Mouse (Mus musculus) retina, adult 2 months (tissue): ENCODE measurements around the gene Itpr1.

Source experiments
- DNase-seq: peaks from one replicate; pipeline ENCODE4 v3.0.0-alpha.2; 2012; ENCODE audit warnings: low read depth, low spot score

Gene Itpr1

DNA sequence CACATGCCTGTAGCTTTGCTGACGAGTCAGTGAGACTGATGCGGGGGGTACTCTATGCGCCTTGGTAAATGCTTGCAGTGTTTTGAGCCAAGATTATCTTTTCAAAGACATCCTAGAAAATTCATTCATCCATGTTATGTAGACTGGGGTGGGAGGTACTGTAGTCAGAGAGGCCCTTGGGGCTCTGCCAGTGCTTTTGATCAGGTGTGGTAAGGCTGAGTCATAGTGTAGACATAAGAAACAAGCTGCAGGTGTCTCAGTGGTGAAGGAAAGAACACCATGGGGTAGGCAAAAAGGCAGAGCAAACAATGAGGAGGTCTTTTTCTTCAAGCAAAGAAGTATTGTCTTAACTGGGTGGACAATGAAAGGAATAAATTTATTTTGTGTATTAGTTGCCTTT, 294.4 kb downstream of the Itpr1 start:
- DNase-seq: no peak

DNA sequence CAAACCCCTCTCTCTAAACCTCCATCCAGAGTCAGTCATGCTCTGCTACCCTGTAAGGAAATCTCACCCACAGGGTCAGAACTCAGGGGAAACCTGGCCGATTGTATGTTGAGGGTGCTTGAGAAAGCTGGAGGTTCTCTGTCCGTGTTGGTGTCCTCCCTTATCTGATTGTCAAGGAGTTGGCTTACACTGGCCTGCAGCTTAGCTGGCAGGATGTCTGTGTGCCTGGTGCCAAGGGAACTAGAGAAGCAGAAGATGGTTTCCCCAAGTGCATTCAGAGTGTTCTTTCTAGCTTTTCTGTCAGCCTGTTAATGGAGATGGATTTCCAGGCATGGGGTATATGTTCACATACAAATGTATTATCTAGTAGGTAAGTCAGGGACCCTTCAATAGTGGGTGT, 296.4 kb downstream of the Itpr1 start:
- DNase-seq: no peak

DNA sequence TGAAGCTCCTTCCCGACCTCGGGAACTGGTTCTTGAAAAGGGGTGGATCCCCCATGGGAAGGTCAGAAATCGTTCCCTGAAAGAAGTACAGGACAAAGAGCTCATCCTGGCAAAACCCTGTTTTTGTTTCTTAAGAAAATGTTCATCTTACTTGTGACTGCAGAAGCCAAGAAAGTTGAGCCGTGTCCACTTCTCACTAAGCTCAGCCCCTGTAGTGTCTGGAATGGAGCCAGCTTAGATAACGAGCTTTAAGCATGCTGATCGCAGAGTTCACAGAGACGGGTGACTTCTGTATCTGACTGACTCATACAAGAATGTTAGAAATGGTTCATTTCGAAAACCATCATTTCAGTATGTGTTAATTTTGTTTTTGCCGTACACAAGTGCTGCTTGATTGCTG, 297.2 kb downstream of the Itpr1 start:
- no peak for DNase-seq

DNA sequence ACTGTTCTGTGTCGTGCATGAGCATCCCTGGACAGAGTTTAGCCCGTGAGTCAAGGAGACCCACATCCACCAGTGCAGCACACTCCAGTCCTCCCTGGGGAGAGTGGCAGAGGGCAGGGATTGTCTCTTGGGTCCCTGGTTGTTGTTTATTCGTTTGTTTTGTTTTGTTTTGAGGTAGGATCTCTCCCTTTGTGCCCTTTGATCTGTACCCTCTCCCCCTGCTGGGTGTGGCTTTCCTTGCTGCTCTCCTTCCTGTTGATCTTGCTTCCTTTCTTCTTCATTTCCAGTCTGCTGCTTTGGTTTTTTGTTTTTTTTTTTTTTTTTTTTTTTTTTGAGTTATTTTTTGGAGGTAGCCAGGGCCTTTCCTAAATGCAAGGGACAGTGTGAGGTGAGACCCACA, 299.2 kb downstream of the Itpr1 start:
- no peak for DNase-seq

DNA sequence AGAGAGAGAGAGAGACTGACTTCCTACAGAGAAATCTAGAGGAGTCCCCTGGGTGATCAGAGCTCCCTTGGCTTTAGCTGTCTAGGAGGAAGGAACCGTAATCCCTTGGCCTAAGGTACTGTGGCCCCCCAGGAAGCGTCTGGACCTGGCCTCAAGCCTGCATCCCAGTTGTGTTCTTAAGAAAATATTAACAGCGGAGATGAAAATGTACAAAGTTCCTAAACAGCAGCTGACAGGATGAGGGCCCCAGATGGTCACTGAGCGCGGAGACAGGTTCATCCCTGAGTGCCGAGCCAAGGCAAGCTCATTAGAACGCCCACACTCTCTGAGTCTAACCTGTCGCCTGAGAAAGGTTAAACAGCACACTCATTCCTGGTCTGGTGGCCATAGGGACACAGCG, 300.1 kb downstream of the Itpr1 start:
- DNase-seq: no peak

DNA sequence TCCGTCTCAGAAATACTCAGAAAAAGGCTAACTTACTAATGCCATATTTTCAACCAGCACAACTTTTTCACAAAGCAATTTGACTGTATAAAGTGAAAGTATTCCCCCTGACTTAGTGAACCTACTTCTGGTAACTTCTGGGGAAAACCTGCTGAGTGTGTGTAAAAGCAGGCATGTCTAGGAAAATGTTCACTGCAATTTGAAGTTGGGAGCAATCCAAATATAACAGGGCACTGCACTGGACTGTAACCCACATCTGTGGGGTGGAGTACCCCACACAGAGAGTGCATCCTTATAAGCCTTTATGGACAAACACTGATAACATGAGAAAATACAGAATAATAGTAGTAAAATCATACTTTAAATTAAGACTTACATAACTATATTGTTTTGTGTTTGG, 303.4 kb downstream of the Itpr1 start:
- no peak for DNase-seq

DNA sequence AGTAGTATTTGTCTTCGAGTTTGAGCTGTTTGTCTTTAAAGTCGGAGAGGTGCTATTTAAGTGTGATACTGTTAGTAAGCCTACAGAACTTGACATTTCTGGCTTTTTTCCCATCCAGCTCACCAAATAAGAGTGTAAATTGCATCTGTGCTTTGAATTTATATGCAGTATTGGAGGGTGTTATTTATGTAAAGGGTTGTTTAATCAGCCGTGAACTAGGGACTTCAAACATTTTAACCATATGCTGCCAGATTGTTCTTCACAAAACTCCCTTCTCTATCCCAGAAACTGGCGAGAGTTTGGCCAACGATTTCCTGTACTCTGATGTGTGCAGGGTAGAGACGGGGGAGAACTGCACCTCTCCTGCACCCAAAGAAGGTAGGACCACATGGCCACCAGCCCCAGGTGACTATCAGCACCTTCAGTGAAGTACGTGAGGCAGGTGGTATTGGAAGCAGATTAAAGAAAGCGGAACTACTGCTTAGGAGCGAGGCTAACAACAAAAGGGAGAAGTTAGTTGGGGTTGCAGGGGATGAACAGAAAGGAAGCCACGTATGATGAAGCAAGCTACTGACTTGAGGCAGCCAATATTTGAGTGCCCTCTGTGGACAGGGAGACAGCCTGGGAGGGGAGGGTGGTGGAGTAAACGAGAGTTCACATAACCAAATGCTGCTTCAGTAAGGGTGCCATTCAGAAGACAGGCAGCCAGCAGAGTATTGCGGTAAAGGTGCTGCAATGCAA, 304.5 kb downstream of the Itpr1 start:
- no peak for DNase-seq

DNA sequence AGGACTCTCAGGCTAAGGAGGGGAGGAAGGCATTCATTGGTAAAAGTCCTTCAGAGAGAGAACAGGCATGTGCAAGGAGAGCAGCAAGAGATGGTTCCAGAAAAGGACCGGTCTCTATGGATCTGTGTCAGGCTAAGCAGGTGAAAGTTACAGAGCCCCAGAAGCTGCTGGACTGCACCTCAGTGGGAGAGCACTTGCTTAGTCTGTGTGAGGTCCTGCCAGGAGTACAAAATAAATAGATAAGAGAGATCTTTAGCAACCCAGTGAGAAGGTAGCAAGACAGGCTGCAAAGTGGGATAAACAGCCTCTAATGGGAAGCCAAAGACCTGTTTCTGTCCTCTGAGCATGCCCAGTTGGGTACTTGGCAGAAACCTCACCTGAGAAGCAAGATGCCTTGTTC, 305.1 kb downstream of the Itpr1 start:
- no peak for DNase-seq

DNA sequence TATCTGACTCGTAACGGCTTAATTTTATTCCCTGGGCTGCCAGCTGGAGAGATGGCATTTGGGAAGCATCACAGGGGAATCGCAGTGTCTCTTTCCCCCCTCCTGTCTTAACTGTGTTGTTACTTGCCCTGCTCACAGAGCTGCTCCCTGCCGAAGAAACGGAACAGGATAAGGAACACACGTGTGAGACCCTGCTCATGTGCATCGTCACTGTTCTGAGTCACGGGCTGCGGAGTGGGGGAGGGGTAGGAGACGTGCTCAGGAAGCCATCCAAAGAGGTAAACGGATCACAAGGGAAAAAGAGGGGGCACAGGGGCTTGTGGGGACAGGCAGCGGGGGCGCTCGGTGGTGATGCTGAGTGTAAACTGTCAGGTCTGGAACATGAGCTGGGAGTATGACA, 305.7 kb downstream of the Itpr1 start:
- DNase-seq: no peak

DNA sequence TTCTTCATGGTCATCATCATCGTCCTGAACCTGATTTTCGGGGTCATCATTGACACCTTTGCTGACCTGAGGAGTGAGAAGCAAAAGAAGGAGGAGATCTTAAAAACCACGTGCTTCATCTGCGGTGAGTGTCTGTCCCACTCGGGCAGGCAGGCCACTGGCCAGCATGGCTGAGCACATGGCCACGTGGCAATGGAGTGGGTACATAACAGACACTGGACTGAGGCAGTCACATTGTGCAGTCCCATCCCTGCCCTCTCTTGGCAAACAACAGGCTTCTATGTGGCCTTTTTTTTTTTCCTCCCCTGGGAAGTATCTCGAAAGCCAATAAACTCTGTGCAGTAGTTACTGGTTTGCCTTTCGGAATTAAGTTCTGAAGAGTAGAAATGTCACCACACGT, 306.4 kb downstream of the Itpr1 start:
- DNase-seq: no peak

DNA sequence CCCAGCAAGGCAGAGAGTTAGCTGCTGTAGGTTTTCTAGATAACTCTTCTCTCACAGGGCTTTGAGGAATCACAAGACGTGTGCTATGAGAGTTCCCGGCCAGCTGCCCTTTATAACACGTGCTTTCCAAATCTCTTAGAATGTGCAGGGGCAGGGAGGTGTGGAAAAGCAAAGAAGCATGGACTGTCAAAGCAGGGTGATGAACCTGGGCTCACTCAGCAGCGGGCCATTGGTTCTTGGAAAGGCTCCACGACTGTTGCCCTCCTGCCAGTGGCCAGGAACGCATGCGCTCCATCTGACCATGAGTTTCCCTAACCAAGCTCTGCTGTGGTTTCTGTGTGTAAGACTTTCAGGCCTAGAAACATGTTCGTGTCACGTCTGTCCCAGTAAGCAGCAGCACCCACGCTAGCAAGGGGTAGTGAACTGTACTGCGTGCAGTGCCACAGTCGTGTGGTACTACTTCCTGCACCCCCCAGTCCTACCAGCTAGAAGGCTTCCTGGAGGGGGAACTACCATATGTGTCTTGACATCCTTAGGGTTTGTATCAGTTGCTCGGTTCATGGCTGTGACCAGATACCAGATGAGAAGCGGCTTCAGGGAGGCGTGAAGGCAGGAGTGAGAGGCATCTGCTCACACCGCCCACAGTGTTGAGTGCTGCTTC, 311.2 kb downstream of the Itpr1 start:
- DNase-seq: no peak

DNA sequence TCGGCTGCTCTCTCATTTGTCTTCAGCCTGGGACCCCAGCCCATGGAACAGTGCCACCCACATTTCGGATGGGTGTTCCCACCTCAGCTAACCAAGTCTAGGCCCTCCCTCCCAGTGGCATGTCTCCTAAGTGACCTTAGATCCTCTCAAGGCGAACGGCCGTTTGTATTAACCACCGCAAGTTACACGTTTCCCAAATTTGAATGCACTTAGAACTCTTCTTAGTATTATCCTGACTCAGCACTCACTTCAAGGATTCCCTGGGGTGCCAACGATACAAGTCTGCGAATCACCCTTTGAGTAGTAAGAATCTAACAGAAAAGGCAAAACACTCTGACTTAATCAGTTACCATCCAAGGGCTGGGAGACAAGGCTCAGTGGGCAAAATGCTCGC, 311.7 kb downstream of the Itpr1 start:
- no peak for DNase-seq

DNA sequence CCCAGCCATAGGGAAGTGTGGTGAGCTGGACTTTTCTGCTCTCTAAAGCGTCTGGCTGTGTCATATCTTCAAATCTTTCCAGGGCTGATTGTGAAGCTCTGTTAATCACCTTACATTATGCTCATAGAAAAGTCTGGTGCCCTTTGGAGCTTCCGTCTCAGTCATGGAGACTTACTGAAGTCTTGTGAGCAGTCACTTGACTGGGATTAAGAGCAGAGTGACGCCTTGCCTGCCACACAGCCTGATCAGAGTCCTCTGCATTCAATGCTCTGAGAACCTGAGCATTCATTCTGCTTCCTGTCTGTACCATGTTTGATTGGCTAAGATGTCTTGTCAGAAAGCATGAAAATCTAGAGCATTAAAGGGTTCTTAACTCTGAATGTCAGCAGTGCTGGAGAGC, 314.7 kb downstream of the Itpr1 start:
- DNase-seq: no peak

DNA sequence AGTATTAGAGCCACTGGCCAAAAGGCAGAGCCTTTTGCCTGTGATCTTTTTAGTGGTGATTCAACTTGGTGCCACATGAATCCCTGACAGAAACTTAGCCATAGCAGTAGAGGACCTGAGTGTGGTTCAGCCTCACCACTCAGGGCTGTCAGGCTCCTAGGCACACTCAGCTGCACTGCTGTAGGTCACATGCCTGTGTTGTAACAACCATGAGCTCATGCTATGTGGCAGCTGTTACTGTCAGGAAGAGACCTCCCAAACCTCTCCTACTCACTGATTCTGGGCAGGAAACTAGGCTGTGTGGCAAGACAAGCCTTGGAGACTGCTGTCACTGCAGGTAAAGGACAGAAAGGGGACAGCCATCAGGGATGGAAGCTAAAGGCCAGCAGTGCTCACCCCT, 315.1 kb downstream of the Itpr1 start:
- no peak for DNase-seq

DNA sequence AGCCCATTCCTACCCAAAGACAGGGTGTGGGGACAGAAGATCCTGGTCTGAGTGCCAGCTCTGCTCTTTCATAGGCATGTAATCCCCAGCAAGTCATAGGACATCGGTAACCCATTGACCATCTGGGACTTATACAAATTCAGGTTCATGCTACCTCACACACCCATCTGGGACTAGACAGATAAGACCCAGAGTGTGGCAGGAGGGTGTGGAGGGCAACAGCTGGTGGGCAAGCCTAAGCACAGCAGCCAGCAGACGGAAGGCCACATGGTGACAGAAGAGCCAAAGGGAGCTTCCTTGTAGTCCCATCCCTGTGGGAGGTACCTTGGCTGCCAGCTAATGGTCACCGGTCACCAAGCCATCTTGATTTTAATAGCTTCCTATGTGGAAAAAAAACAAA, 316.3 kb downstream of the Itpr1 start:
- DNase-seq: no peak

DNA sequence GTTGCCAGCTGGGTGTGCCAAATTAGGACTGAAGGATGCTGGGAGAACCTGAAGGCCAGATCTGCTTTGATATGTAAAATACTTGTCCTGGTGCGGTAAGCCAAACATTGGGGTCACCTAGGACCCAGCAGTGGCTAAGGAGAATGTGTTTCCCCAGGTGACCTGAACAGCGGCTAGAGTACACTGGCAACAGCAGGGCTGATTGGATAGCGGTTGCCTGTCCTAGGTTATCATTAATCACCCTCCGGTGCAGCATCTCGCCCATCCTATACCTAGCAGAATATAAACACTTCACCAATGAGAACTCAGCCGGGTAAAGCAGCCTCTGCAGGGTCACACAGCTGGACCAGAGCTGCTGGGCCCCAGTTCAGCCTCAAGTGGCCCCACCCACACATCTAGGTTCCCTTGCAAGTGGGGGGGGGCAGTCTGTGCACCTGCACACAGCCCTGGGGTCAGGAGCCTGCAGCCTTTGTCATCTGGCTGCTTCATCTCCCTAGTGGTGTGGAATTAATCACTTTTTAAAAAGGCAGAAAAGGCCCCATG, 318.0 kb downstream of the Itpr1 start:
- no peak for DNase-seq

DNA sequence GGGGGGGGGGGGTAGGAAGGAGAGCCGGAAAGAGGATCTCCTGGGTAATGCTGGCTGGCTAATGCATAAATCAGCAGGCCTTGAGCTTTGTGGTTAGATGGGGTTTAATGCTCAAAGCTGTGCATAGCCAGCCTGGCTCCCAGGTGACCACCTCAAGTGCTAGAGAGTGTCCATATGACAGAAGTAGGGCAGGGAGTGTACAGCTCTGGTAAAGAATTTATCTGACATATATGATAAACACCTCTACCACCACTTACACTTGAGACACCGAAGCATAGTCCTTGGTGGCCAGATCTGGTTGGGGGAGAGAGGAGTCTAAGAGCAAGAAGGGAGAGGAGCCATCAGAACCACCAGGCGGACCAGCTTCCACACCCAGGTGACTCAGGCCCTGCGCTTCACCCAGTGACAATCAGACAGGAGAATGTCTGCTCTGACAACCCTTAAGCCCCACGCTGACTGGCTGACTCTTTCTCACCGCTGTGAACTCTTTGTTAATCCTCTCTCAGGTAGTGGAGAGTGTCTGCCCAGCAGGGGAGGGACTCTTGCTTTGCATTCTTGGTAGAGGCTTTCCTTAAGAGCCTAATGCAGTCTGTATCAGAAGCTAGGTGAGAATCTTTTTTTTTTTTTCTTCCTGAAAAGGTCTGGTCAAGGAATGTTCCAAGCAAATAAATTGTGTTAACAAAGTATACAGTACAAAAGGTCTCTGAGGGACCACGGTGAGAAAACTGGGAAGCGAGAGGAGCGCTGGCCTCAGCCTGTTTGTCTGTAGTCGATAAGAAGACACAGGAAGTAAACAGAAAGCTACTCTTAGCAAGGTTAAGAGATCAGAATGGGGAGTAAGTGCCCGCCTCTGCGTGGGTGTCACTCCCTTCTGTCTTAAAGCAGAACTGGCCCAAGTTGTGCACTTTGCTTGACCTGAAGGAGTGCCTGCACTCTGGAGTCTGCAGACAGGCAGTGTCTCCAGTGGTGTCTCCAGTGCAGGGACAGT, 318.7 kb downstream of the Itpr1 start:
- DNase-seq: no peak

DNA sequence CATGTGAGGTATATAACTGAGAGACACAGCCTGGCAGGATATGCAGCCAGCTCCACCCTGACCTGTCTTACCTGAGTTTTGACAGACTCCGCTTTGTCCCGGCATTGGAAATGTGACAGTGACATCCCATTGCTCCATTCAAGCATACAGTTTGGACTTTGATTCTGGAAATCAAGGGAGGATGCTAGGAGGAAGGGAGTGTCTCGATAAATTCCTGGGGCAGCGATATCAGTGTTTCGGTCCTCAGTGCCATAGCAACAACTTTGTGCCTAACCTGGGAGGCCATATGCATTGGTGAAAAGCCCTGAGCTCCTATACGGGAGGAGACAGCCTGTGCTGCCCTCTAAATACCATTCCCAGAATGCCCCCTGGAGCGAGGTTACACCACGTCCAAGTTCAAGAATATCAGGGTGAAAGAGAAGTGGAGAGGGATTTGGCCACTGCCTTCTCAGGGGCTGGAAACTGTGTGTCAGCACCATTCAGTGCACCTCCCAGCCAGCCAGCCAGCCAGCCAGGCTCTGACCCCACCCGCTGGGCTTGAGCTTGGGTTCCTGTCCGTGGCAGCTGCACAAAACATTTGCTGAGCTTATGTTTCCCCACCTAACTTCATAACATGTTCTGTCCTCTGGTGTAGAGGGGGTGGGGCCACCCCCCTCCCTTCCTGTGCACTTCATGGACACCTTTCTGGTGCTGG, 319.7 kb downstream of the Itpr1 start:
- no peak for DNase-seq

DNA sequence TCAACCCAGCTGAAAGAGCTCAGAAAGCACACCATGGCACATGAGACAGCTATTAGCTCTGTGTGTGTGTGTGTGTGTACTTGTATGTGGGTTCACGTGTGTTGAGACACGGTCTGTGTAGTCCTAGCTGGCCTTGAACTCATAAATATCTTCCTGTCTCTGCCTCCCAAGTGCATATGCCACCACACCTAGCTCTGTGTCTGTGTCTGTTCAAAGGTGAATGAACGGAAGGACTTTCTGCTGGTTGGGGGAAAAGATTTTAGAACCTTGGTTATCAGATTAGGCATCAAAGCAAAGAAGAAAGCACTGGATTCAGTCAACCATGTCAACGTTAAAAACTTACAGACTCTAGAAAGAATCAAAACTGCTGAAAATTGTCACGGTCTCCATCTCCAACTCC, 321.2 kb downstream of the Itpr1 start:
- DNase-seq: no peak

DNA sequence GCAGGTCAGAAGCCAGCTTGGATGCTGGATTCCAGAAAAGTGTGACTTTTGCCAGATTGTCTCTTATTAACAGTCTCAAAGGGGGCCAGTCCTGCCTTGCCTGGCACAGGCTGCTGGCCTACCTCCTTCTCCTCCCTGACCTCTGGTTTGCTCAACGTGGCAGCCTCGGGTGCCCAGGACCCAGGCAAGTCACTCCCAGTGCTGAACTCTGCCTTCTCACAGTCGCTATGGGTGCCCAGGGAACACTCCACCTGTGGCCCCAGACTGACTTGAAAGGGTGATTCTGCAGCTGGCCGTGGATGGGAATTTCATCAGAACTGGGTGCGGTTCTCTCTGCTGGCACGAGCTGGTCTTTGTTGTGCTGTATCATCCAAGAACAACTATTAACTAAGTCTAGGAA, 321.7 kb downstream of the Itpr1 start:
- DNase-seq: no peak

DNA sequence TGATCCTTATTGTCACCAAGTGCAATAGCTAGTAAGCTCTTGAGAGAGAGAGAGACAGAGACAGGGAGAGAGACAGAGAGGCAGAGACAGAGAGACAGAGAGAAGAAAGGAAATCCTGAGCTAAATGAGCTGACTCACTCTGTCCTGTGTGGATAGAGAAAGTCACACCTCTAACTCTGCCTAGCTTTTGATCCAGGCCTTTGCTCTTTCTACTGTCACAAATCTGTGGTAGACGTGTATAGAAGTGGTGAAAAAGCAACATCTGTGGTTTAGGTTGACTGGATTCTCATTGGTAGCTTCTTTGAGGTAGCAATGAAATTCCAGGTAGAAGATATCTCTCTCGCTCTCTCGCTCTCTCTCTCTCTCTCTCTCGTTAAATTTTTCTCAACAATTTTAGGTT, 322.4 kb downstream of the Itpr1 start:
- DNase-seq: no peak
